Mouse (Mus musculus): ENCODE data around the gene Yes1.
"Not testable (repeated sequence)": the region's sequence is repeated elsewhere in the genome, so short reads cannot be mapped to it uniquely, and the experiment has no call there.

Yes1 gene

DNA sequence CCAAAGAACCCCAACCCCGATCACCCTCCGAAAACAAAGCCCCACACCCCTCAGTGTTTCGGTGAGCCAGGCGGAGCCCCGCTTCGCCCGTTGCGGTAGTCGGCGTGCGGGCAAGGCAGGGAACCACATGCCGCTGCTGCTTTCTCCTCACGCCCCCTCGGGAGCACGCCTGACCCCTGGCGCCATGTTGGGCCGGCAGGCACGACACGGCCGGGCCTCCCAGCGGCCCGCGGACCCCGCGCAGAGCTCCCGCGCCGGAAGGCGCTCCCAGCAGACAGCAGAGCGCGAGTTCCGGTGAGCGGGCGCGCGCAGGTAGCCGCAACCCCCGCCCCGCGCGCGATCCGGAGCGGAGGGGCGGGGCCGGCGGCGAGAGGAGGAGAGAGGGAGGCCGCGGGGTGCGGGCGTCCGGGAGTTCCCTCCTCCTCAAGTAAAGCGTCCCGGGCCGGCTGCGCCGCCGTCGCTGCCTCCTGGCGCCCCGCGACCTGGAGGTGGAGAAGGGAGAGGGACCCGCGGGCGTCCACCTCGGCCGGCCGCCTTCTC, at the start of gene Yes1:
Gene Yes1, plus strand, starts transcription at position 371 of the 540 bp plus-strand sequence.
- peak in 1 of 2 experiments; percentile 56 for DNase-seq (ENCODE audit: low spot score in 2 of 2)

DNA sequence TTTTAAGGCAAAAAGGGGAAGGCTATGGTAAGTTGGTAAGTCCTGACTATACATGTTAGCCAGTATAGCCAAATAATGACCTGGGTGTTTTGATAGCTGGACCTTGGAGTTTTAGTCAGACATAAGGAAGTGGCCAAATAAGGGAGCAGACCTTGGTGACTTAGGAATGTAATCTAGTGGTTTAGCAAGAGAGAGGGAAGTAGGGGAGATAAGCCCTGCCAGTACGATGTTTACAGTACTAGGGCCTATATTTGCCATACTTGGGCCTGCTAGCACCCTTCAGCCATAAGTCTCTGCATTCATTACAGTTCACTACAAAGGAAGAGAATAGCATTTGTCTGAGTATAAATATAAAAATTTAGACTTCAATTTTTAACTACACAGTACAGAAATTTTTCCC, 46.3 kb upstream of the Yes1 start:
- DNase-seq (ENCODE audit: low spot score in 2 of 2), result no peak

DNA sequence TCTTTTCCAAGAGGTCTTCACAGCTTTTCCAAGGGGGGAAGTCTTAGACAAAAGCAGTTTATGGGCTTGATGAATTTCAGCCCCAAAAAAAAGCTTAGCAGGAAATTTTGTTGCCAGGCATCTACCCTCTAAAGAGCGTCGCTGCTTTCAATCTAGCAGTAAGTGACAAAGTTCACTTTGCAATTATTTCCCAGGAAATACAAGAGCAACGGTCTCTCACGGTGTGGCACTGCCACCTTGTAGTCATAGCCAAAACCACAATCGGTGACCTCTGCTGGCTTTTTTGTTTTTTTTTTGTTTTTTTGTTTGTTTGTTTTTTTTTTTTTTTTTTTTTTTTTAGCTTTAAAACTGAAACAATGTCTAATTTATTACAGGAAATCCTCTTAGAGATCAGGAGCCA, 39.2 kb upstream of the Yes1 start:
- DNase-seq (ENCODE audit: low spot score in 2 of 2), result no peak

DNA sequence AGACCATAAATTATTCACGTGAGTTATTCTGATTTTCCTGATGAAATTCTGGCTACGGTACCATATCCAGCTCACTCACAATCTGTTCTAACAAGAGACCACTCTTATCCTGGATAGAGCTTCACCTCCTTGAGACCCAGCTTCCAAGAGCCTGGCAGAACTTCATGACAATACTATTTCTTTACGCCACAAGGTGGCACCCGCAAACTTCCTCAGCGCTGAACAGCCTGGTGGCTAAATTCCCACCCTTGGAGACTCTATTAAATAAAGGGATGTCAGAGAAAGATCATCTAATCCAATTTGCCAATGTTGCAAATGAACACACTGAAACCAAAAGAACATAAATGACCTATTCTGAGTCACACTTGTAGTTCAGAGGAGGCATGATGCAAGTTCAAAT, 22.8 kb upstream of the Yes1 start:
- DNase-seq (ENCODE audit: low spot score in 2 of 2), result peak in 1 of 2 experiments; percentile 9

DNA sequence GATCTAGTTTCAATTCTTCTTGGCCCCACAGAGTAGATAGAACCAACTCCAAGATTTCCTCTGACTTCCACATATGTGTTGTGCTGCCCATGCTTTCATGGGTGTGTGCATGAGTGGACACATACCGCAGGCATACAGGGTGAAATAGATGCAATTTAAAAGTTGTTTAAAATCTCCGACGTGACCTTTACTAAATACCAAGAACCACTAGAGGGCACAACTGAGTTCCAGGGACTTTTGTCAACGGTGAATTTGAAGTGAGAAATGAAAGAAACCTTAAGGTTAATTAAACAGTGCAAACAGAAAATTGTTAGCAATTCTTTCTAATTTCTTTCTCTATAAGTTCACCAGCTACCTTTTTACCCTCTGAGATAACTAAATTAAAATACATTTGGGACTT, 17.2 kb upstream of the Yes1 start:
- no peak for DNase-seq (ENCODE audit: low spot score in 2 of 2)

DNA sequence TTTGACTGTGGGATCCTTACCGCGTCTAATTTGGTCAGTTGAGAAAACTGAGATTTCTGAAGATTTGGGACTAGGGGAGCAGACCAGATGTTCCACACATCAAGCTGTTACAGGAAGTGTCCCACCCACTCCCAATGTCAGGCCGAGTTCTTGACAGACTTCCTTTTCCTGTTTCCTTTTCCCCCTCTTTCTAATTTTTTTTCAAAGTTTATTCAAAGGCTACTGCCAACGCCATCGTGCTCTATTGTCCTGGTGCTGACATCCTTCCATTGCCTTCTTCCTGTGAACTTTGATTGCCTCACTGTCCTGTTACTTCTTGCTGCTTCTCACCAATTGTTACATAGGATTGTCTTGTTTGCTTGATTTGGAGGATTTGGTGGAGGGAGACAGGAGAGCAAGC, 16.6 kb upstream of the Yes1 start:
- DNase-seq (ENCODE audit: low spot score in 2 of 2), result no peak

DNA sequence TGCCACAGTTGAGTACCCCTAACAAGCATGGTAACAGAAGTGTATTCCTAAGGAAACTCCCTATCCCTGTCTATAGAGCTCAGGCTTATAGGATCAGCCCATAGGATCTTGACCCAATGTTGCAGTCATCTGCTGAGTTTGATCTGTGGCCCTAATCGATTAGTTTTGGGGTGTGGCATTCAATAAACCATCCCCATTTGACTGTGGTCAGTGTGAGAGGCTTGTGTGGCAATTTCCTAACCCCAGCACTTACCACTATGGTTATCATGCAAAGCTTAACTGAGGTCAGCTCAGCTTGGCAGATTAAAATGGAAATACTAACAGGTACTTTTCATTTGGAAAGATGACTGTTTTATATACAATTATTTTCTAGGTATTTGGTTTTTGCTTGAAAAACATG, 5.1 kb upstream of the Yes1 start:
- no peak for DNase-seq (ENCODE audit: low spot score in 2 of 2)

DNA sequence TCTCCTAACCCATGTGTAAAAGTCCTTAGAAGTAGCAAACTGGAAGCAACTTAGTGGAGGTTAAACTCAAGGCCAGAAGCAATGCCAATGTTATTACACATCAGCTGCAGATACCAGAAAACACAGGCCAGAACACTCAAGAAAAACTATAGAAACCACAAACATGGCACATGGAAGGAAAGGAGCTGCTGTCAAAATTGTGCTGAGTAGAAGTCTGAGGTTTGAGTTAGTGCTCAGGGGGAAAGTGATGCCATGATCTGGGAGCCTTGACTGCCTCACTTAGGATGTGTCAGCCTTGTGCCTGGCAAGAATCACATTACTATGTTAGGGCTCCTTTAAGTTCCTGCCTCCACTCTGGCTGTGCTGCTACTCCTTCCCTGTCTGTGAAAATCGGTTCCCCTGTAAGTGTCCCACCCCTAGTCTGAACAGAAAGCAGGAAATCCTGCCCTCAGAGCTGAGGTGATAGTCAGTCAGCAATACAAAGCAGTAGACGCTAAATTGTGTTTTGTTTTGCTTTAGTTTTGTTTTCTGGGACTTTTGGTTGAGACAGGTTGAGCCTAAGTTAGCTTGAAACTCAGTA, 3.1 kb upstream of the Yes1 start:
- DNase-seq (ENCODE audit: low spot score in 2 of 2), result no peak

DNA sequence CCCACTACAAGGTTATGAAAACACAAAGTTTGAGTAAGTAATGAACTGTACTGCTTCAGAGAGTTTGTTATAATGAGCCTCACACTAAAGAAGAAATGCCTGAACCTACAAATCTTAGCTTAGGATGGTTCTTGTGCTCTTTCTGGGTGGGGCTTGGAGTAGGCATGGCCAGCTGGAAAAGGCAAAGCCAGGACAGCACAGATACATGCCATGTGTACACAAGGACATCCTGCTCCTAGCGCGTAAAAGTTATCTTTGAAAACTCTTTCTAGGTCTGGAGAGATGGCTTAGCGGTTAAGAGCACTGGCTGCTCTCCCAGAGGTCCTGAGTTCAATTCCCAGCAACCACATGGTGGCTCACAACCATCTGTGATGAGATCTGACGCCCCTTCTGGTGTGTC, 2.5 kb upstream of the Yes1 start:
- no peak for DNase-seq (ENCODE audit: low spot score in 2 of 2)

DNA sequence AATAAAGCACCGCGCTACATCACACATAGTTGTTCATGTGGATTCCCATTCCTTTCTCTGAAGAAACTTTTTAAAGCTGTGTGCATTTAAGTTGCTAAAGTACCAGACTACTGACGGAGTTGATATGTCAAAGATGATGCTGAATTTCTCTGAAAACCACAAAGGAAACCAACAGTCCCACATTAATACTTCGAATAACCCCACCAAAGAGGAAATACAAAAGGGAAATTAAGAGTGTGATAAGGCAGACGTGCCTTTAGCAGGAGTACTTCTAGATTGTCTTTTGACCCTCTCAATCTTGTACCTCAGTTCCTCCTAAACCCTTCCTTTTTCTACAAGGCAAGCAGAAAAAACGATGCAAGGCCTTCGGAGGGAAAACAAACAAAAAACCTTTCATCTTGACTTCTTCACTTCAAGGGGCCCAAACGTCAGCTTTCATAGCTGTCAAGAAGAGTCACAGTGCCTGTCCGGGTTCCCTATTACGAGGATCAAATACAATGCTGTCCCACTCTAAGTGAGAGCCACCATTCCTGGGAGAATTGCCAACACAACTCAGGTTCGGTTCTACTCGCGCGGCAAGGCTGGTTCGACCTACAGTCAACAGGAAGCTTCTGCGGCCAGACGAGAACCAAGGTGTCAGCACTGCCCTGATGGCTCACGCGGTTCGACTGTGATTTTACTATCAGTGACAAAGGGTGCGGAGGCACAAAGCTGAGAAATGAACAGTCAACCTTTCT, 739 bp upstream of the Yes1 start:
- peak in 1 of 2 experiments; percentile 74 for DNase-seq (ENCODE audit: low spot score in 2 of 2)

DNA sequence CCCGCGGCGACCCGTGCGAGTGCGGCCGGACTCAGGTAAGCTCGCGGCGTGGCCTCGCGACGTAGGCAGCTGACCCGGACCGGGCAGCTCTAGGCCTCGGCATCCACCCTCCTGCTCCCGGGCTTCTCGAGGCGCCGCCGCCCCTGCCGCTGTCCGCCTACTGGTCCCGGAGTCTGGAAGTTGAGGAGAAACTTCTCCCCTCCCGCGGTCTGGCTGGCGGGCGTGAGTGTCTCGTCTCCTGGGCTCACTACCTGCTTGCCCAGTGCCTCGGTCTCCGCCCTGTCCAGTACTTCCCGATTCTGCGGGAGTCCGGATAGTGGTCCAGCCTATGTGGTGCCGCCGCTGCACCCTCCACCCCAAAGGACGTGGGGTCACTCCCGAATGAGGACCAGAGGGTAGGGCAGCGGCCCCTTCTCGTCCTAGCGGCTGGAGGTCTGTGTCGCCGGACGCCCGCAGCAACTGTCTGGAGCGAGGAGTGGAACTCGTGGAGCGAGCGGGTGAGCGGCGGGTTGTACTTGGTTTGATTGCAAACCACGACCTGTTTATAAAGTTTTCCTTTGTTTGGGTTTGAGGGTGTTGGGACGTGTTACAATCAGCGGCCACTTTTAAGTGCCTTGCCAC, 480 bp downstream of the Yes1 start:
- peak in 1 of 2 experiments; percentile 9 for DNase-seq (ENCODE audit: low spot score in 2 of 2)

DNA sequence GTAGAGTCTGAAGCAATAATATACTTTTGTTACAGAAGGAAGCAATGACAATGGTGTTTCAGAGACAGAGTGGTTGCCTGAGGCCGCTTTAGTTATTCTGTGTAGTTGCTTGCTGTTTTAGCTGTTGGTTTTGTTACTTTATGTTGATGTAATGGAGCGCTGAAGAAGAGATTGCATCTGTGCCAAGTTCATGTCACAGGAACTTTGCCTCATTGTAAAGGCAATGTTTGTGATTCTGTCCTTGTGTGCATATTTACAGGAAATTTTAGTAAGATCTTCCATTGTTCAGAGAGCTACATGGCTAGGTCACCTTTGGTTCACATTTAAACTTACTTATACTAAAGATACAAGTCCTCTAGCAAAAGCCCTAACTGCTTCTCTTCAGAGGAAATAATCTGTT, 3.3 kb downstream of the Yes1 start:
- DNase-seq (ENCODE audit: low spot score in 2 of 2), result no peak

DNA sequence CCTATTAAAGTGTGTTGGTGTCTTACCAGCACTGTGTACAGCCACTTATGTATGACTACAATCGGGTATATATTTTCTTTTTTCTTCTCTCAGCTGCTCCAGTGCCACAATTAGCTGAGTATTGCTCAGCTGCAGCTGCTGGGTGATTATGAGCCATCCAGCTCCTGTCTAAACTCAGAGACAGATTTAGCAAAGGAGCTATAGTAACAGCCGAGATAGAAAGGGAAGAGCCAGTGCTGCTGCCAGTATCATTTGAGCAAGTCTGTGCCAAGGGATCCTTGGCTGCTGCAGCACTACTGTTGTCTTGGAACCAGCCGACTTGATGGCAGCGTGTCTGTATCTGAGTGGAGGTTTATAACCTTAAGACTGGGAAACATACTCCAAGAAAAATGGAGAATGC, 3.7 kb downstream of the Yes1 start:
- no peak for DNase-seq (ENCODE audit: low spot score in 2 of 2)

DNA sequence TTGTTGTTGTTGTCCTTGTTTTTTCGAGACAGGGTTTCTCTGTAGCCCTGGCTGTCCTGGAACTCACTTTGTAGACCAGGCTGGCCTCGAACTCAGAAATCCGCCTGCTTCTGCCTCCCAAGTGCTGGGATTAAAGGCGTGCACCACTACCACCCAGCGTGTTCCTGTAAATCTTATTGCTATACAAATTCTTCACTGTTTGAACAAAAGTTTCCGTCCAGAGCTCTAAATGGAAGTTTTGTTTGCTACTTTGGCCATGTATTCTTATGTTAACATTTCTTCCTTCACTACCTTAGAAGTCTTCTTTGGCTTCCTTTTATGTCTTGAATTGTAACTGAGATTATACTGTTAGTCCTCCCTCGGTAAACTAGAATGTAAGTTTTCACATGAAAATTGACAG, 5.5 kb downstream of the Yes1 start:
- not testable (repeated sequence) for DNase-seq (ENCODE audit: low spot score in 2 of 2)

DNA sequence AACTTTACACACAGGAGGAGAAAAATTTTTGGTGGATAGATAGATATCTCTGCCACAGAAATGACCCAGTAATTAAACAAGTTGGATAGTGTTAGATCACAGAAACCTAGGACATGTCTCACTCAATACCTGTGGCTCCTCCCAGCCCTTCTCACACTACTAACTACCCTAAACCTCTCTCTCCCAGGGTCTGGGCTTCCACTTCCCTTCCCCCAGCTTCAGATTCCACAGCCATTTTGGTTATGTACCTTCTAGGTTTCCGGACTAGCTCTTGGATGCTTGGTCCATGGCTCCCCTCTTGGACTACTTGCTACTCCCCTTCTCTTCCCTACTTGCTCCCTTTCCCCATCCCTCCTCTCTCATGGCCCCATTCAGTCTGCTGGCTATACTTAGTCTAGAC, 6.9 kb downstream of the Yes1 start:
- no peak for DNase-seq (ENCODE audit: low spot score in 2 of 2)

DNA sequence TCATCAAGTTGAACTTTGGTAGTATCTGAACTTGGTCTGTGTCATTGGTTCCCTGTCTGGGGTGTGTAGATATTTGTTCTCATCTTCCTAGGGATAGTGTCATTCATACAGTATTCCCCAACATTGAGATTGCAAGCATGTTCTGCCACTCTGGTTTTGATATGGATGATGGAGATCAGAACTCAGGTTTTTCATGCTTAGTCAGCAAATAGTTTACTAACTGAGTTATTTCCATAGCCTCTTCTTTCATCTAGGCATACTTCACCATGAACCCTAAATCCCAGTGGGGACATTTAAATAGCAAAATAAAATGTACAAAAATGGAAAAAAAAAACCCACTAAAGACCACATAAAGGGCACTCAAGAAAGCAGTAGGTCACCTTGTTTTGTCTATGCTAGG, 12.7 kb downstream of the Yes1 start:
- no peak for DNase-seq (ENCODE audit: low spot score in 2 of 2)

DNA sequence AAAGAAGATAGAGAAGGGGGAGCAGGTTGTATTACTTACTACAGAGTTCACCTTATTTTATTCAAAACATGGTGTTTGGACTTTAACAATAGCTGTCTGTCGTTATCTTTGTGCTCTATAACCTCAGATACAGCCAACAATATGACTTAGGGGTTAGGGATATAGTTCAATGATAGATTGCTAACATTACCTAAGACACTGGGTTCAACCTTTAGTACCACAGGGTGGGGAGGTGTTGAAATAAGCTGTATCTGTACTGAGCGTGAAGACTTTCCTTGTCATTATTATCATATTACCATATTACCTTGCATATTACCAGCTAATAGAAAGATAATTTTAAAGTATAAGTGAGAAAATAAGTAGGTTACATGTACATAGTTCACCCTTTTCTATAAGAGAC, 13.8 kb downstream of the Yes1 start:
- DNase-seq (ENCODE audit: low spot score in 2 of 2), result no peak

DNA sequence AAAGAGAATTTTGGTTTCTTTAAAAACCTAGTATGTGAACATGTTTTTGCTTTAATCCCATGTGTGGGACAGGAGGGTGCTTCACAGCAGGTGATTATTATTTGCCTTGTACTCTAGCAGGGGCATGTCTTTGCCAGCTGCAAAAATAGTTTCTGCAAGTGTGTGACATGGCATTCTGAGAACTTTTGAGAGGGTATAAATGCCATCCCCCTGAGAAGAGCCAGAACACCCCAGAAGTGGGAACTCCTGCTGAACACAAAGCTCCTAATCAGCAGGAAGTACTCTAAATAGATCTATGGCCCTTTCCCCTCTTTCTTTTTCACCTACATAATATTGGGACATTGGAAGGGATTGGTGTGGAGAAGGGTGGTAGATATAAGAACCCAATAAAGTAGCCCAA, 22.2 kb downstream of the Yes1 start:
- no peak for DNase-seq (ENCODE audit: low spot score in 2 of 2)

DNA sequence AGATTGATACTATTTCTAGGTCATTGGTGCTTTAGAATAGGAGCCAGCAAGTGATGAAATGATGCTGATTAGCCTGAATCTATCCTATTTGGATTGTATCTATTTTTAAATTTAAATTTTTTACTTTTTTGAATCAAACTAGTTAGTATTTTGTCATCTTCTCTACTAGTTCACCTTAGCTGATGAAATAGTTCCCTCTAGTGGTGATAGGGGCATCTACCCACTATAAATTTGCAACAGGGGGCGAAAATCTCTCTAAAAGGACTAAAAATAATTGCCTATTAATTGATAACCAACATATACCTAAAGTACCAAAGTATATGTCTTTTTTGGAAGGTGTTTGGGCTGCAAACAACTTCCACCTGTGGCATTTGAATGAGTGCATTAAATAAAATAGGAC, 46.4 kb downstream of the Yes1 start:
- DNase-seq (ENCODE audit: low spot score in 2 of 2), result no peak

DNA sequence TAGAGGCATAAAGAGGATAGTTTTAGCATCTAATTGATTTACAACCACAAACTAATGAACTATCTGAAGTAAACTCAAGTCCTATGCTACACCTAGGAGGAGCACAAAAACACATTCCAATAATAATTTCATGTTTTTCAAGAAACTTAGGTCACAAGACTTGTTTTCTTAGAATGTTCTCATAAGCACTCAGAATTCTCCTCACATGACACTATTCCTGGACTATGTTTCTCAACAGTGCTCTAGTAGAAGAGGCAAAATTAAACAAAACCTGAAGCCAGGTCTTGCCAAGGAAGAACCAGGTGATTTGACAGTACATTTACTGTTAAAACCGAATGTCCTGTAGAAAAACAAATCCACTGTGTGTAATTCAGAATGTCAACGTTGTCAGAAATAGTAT, 71.5 kb downstream of the Yes1 start:
- DNase-seq (ENCODE audit: low spot score in 2 of 2), result no peak

DNA sequence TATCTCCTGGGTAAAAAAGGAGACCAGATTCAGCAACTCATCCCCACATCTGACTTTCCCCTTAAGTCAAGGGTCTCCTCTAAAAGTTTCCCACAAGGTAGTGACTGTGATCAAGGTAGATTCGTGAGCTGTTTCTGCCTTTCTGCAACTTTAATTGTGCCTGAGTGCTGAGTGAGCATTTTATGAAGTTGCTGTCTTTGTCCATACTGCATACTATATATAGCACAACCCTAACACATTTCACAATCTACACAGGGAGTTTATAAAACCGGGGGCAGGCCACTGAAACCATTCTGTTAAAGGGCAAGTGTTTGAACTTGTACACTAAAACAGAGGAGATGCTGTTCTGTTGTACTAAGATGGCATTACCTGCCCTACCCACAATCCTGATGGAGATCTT, 82.4 kb downstream of the Yes1 start:
- DNase-seq (ENCODE audit: low spot score in 2 of 2), result no peak

DNA sequence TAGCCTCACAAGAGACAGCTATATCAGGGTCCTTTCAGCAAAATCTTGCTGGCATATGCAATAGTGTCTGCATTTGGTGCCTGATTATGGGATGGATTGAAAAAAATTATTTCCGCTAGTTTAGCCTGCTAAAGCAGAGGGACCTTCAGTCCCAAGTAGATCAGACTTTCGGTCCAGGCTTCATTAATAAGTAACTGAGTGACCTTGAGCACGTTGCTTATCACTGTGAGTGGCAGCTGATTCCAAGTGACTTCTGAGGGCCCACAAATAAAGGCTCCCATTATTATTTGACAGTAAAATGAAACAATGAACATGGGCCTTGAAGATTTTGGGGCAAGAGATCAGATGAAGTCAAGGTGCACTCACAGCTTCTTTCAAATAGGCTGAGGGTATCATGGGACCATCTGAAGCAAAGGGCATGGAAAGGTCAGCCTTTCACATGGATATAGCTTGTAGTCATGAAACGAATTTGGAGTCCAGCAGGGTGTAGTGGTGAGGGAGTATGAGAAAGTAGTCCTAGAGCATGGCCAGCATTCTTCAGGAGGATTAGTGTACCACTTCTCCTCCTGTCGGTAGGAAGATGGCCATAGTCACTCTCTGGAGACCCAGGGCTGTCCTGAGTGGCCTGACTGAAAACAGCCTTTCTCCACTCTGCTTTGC, 86.4 kb downstream of the Yes1 start:
- DNase-seq (ENCODE audit: low spot score in 2 of 2), result no peak

Data from natural killer cell, adult 2 months (primary cell).